Mouse (Mus musculus) liver, embryonic 18 days (tissue): ENCODE results near the gene Msantd3. TPM values are rescaled to one million over a fixed set of nuclear protein-coding genes. Genes with fewer than 3 reads are reported as not detected.

Experiments
- polyA plus RNA-seq: library from polyadenylated mRNA; depleted of rRNA; stranded (reverse); fragments of >200 nt; gene quantifications from 2 replicates; pipeline ENCODE4 v1.2.3, GENCODE M21; 2012; rRNA removed

Msantd3 gene
- polyA plus RNA-seq: 2.9 and 3.1 TPM in 2 replicates

GRCm38 (mm10) chr4:48539841-48540575, at the start of gene Msantd3:
Gene Msantd3 (plus strand): TSS chr4:48539935.

GRCm38 (mm10) chr4:48584421-48585240, 44.9 kb downstream of the Msantd3 start, which contains the start of gene Tmeff1:
Gene Tmeff1 (plus strand): TSS chr4:48585174.

Other genes starting within 250 kb of the Msantd3 start
- gene Tex10, start 66.5 kb upstream of the Msantd3 start, polyA plus RNA-seq: 8.5 and 9.0 TPM in 2 replicates
- 1.1 and 1.4 TPM in 2 replicates for gene Tmeff1, start 45.2 kb downstream of the Msantd3 start, polyA plus RNA-seq
- gene Cavin4, start 123.6 kb downstream of the Msantd3 start, polyA plus RNA-seq: 0.03 and 0.04 TPM in 2 replicates